Mouse (Mus musculus): ENCODE data around the gene Flrt1. TPM values are rescaled to one million over a fixed set of nuclear protein-coding genes. Genes with fewer than 3 reads are reported as not detected.
A peak's percentile ranks its signal among the peaks of the same experiment; 100 is the strongest.
"Not testable (repeated sequence)": the region's sequence is repeated elsewhere in the genome, so short reads cannot be mapped to it uniquely, and the experiment has no call there.

Gene Flrt1
- polyA plus RNA-seq, 1 experiment from 2014 or later: 9.5 TPM

DNA sequence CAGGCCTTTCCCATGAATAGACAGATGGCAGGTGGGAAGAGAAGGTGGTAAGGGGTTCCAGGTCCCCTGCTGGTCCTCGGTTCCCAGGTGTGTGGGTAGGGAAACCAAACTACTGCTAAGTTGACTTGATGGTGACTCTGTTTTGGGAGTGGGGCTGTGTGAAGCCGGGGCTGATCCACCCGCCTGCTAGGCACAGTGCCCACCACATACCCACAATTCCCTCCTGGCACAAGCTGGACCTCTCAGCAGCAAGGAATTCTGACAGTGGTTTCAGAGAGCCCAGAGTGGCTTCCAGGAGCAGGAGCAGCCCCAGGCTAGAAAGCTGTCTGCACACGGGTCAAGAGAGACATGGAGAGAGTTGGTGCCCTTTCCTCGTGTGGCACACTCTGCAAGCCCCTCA is 16.5 kb downstream of the Flrt1 start:
- Histone ChIP-seq H3K9me3 (replicated peaks; ENCODE audit: control insufficient read depth, low read length) (no peaks in the 10 kb centered on the region), H3K4me1 (ENCODE audit: control insufficient read depth, insufficient read depth, low read length) (peaks cover 72% of the 10 kb centered on the region), H3K4me3 (ENCODE audit: low read depth, low read length) (no peak overlapping the region), H3K27ac (ENCODE audit: low read depth, low read length) (peak overlapping the region; percentile 91; the same call in 1 of the 2 replicates), H3K36me3 (ENCODE audit: control insufficient read depth, insufficient read depth, low read length) (no peaks in the 10 kb centered on the region), H3K27me3 (replicated peaks; ENCODE audit: control insufficient read depth, insufficient read depth, low read length) (no peaks in the 10 kb centered on the region), H3K4me2 (ENCODE audit: low read length) (no peak overlapping the region), H3K9ac (ENCODE audit: low read length) (0 out of 2 replicates have a peak overlapping the region, but pooled peaks have one; percentile 5)
- no peak for DNase-seq (ENCODE audit: low spot score)
- no peak for ATAC-seq
- WGBS: 51% methylated on average over 5 of the region's 5 CpGs

DNA sequence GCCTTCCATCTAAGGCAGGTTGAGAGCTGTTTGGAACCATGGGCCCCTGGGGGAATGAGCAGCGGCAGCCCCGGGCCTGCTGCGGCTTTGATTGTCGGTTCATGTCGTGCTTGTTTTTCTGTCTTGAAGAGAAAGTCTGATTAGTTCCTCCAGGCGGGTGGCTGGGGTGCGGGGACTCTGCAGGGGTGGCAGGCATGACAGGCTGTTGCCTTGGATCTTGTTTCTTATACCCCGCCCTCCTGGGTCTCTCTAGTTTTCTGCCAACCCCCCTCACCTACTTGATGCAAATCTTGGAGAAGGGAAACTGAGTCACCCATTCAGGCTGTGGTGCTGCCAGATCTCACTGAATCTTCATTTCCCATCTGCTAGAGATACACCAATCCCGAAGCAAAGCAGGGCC is 17.0 kb downstream of the Flrt1 start:
- ATAC-seq (no peak), DNase-seq (ENCODE audit: low spot score) (no peak)
- H3K4me1 ChIP-seq (ENCODE audit: control insufficient read depth, insufficient read depth, low read length): peaks cover 77% of the 10 kb centered on the region
- H3K9ac ChIP-seq (ENCODE audit: low read length): no peak overlapping the region
- no peaks in the 10 kb centered on the region for H3K9me3 ChIP-seq (replicated peaks; ENCODE audit: control insufficient read depth, low read length)
- WGBS: 7% methylated on average over 9 of the region's 9 CpGs
- H3K4me3 ChIP-seq (ENCODE audit: low read depth, low read length): no peak overlapping the region
- H3K4me2 ChIP-seq (ENCODE audit: low read length): no peak overlapping the region
- H3K27me3 ChIP-seq (replicated peaks; ENCODE audit: control insufficient read depth, insufficient read depth, low read length): no peaks in the 10 kb centered on the region
- H3K27ac ChIP-seq (ENCODE audit: low read depth, low read length): peak overlapping the region; percentile 91; the same call in 1 of the 2 replicates
- no peaks in the 10 kb centered on the region for H3K36me3 ChIP-seq (ENCODE audit: control insufficient read depth, insufficient read depth, low read length)

- H3K4me1 ChIP-seq (ENCODE audit: control insufficient read depth, insufficient read depth, low read length): peaks cover 53% of the 10 kb centered on the region
- DNase-seq (ENCODE audit: low spot score) (peak; percentile 58), ATAC-seq (no peak)
- H3K9me3 ChIP-seq (replicated peaks; ENCODE audit: control insufficient read depth, low read length): no peaks in the 10 kb centered on the region
- H3K36me3 ChIP-seq (ENCODE audit: control insufficient read depth, insufficient read depth, low read length): no peaks in the 10 kb centered on the region
- WGBS: 29% methylated on average over 15 of the region's 15 CpGs
- H3K27me3 ChIP-seq (replicated peaks; ENCODE audit: control insufficient read depth, insufficient read depth, low read length): no peaks in the 10 kb centered on the region
- H3K4me3 ChIP-seq (ENCODE audit: low read depth, low read length): no peak overlapping the region
- H3K9ac ChIP-seq (ENCODE audit: low read length): peak overlapping the region; percentile 2
- no peak overlapping the region for H3K4me2 ChIP-seq (ENCODE audit: low read length)
- peak overlapping the region; percentile 34; the same call in 1 of the 2 replicates for H3K27ac ChIP-seq (ENCODE audit: low read depth, low read length)
Measured at GRCm38 (mm10) chr19:7084734-7085133, 20.8 kb downstream of the Flrt1 start.

DNA sequence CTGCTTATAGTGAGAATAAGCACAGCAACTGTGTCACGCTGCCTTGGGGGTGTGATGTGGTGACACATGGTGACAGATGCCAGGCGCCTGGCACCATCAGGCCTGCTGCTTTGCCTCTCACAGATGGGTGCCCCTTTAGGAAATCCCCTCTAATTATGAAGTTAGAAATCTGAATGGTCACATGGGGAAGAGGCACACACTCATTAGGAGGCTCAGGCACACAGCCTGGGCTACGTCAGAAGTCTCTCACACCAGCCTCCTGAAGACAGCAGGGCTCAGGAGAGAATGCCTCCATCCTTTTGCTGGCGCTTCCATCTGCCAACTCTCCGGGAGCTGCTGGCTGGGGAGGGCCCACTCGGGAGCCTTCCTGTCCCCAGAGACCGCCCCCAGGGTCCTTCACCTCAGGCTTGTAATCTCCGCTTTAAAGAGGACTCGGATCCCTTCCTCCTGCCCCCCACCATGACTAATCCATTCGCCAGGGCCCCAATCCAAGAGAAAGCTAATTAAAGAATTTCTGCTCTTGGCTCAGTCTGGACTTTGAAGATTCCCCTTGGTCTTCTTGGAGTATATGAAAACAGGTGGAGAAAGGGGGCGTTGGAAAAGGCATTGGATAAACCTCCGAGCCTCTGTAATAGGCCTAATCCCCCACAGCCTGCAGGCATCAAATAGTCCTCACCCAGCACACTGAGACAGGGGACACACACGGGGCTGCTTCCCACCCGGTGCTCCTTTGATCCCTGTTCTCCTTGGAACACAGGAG is 22.3 kb downstream of the Flrt1 start:
- peaks cover 38% of the 10 kb centered on the region for H3K4me1 ChIP-seq (ENCODE audit: control insufficient read depth, insufficient read depth, low read length)
- peak overlapping the region; percentile 70 for H3K27ac ChIP-seq (ENCODE audit: low read depth, low read length)
- WGBS: 12% methylated on average over 14 of the region's 14 CpGs

GRCm38 (mm10) chr19:7081516-7082266 is 23.8 kb downstream of the Flrt1 start:
- Histone ChIP-seq H3K27me3 (replicated peaks; ENCODE audit: control insufficient read depth, insufficient read depth, low read length) (no peaks in the 10 kb centered on the region), H3K9ac (ENCODE audit: low read length) (no peak overlapping the region), H3K9me3 (replicated peaks; ENCODE audit: control insufficient read depth, low read length) (no peaks in the 10 kb centered on the region), H3K4me2 (ENCODE audit: low read length) (no peak overlapping the region), H3K4me1 (ENCODE audit: control insufficient read depth, insufficient read depth, low read length) (peaks cover 30% of the 10 kb centered on the region), H3K27ac (ENCODE audit: low read depth, low read length) (no peak overlapping the region), H3K36me3 (ENCODE audit: control insufficient read depth, insufficient read depth, low read length) (no peaks in the 10 kb centered on the region), H3K4me3 (ENCODE audit: low read depth, low read length) (no peak overlapping the region)
- WGBS: 85% methylated on average over 7 of the region's 7 CpGs
- DNase-seq (ENCODE audit: low spot score) (no peak), ATAC-seq (no peak)

More for the DNA sequence above, 22.3 kb downstream of the Flrt1 start:
- no peaks in the 10 kb centered on the region for H3K27me3 ChIP-seq (replicated peaks; ENCODE audit: control insufficient read depth, insufficient read depth, low read length)
- no peaks in the 10 kb centered on the region for H3K36me3 ChIP-seq (ENCODE audit: control insufficient read depth, insufficient read depth, low read length)
- ATAC-seq (peak; percentile 93), DNase-seq (ENCODE audit: low spot score) (peak; percentile 91)
- no peak overlapping the region for H3K4me2 ChIP-seq (ENCODE audit: low read length)
- H3K4me3 ChIP-seq (ENCODE audit: low read depth, low read length): no peak overlapping the region
- H3K9me3 ChIP-seq (replicated peaks; ENCODE audit: control insufficient read depth, low read length): no peaks in the 10 kb centered on the region
- H3K9ac ChIP-seq (ENCODE audit: low read length): no peak overlapping the region

- Histone ChIP-seq H3K4me2 (ENCODE audit: low read length) (no peak overlapping the region), H3K9ac (ENCODE audit: low read length) (no peak overlapping the region), H3K27ac (ENCODE audit: low read depth, low read length) (no peak overlapping the region), H3K27me3 (replicated peaks; ENCODE audit: control insufficient read depth, insufficient read depth, low read length) (no peaks in the 10 kb centered on the region), H3K4me3 (ENCODE audit: low read depth, low read length) (no peak overlapping the region), H3K36me3 (ENCODE audit: control insufficient read depth, insufficient read depth, low read length) (no peaks in the 10 kb centered on the region), H3K4me1 (ENCODE audit: control insufficient read depth, insufficient read depth, low read length) (peaks cover 13% of the 10 kb centered on the region), H3K9me3 (replicated peaks; ENCODE audit: control insufficient read depth, low read length) (no peaks in the 10 kb centered on the region)
- no peak for ATAC-seq
- DNase-seq (ENCODE audit: low spot score): no peak
- WGBS: 90% methylated on average over 7 of the region's 7 CpGs
Measured at GRCm38 (mm10) chr19:7078271-7078670, 27.3 kb downstream of the Flrt1 start.

DNA sequence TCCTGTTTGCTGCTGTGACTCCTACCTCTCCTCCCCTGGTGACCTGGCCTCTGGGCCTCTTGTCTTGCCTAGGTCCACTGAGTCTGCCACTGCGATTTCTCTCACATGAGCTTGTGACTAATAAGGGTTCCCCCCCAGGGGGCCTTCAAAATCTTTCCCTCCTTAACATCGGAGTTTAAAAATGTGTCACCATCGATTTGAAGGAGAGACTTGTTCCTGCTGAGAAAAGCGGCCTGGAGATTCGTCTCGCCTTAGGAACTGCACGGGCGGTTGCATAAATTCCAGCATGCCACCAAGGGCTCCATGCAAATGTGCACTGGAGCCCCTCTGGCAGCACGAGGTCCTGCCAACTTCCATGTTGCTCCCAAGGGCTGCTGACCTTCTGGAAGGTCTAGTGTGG is 27.9 kb downstream of the Flrt1 start:
- Histone ChIP-seq H3K4me2 (ENCODE audit: low read length) (no peak overlapping the region), H3K9me3 (replicated peaks; ENCODE audit: control insufficient read depth, low read length) (no peaks in the 10 kb centered on the region), H3K9ac (ENCODE audit: low read length) (no peak overlapping the region), H3K4me1 (ENCODE audit: control insufficient read depth, insufficient read depth, low read length) (peaks cover 12% of the 10 kb centered on the region), H3K27me3 (replicated peaks; ENCODE audit: control insufficient read depth, insufficient read depth, low read length) (no peaks in the 10 kb centered on the region), H3K27ac (ENCODE audit: low read depth, low read length) (no peak overlapping the region), H3K36me3 (ENCODE audit: control insufficient read depth, insufficient read depth, low read length) (no peaks in the 10 kb centered on the region), H3K4me3 (ENCODE audit: low read depth, low read length) (no peak overlapping the region)
- 58% methylated on average over 9 of the region's 9 CpGs for WGBS
- DNase-seq (ENCODE audit: low spot score) (no peak), ATAC-seq (no peak)

DNA sequence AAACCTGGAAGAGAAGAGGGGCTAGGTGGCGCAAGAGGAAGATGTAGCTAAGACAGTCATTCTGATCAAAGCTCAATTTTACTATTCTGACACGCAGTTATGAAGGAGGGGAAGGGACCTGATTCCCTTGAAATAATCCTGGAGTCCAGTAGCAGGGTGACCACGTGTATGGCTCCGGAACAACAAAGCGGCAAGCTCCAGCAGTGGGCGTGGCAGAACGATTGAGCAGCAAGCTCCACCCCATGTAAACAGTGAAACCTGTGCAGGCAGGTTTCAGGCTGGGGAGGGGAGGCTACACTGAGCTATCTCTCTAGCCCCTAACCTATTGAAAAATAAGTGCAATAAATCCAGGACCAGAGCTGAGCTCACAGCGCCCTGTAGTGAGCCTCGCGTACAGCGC is 30.2 kb downstream of the Flrt1 start:
- not testable (repeated sequence) for ATAC-seq; H3K9me3 ChIP-seq (replicated peaks; ENCODE audit: control insufficient read depth, low read length); H3K9ac ChIP-seq (ENCODE audit: low read length); DNase-seq (ENCODE audit: low spot score); H3K27ac ChIP-seq (ENCODE audit: low read depth, low read length); H3K27me3 ChIP-seq (replicated peaks; ENCODE audit: control insufficient read depth, insufficient read depth, low read length); H3K36me3 ChIP-seq (ENCODE audit: control insufficient read depth, insufficient read depth, low read length); H3K4me2 ChIP-seq (ENCODE audit: low read length); H3K4me3 ChIP-seq (ENCODE audit: low read depth, low read length)
- peaks cover 24% of the 10 kb centered on the region for H3K4me1 ChIP-seq (ENCODE audit: control insufficient read depth, insufficient read depth, low read length)
- 84% methylated on average over 11 of the region's 11 CpGs for WGBS

Measured in forebrain, embryonic 14.5 days (tissue).